Mouse (Mus musculus) testis, adult 2 months (tissue): Measurements from ENCODE around the gene Kif2c.

Source experiments
- CTCF ChIP-seq: fragments of 200-500 bp; IDR thresholded peaks from 2 replicates; pipeline ENCODE4 v1.5.1; 2012; ENCODE audit warnings: low read depth, mild to moderate bottlenecking, inconsistent platforms, low read length, moderate library complexity; ENCODE audit not compliant: control insufficient read depth, insufficient read depth, insufficient replicate concordance
- POLR2A ChIP-seq: fragments of 200-500 bp; IDR thresholded peaks from 2 replicates; pipeline ENCODE4 v1.6.1; 2012; ENCODE audit warnings: low read depth, mild to moderate bottlenecking, inconsistent platforms, low read length, moderate library complexity; ENCODE audit not compliant: control insufficient read depth

- TF ChIP-seq CTCF (no peak), POLR2A (no peak)
Measured at GRCm38 (mm10) chr4:117224122-117224521, 41.7 kb upstream of the Kif2c start.
